Mouse (Mus musculus): ENCODE results near the gene Tmem81. TPM values are rescaled to one million over a fixed set of nuclear protein-coding genes. Genes with fewer than 3 reads are reported as not detected.

Tmem81 gene
- total and polyA plus RNA-seq, 3 experiments: 0.95 to 16.4 (median 9.9) TPM

GRCm38 (mm10) chr1:132511521-132511920 is 5.5 kb downstream of the Tmem81 start:
- H3K36me3 ChIP-seq (replicated peaks): peaks cover 33% of the 10 kb centered on the region
- TF ChIP-seq TAL1 (conservative IDR thresholded peaks at IDR 0.05; ENCODE audit: low read depth, low read length) (no peak), GATA2 (IDR thresholded peaks at IDR 0.05; ENCODE audit: borderline replicate concordance, low read depth, low read length) (no peak), GATA1 (IDR thresholded peaks at IDR 0.05; ENCODE audit: borderline replicate concordance, low read length) (no peak), CTCF (IDR thresholded peaks at IDR 0.05; ENCODE audit: low read depth, low read length) (no peak), POLR2AphosphoS5 (IDR thresholded peaks at IDR 0.05; ENCODE audit: insufficient replicate concordance, low read depth, low read length) (no peak)
- ATAC-seq (ENCODE audit: extremely low read depth, insufficient number of reproducible peaks, low FRiP score, poor library complexity, severe bottlenecking): no peak; the same call in 1 of the 2 replicates
- no peaks in the 10 kb centered on the region for H3K9me3 ChIP-seq (replicated peaks)
- H3K4me1 ChIP-seq (ENCODE audit: insufficient read depth, low read depth, low read length): no peaks in the 10 kb centered on the region
- H3K27me3 ChIP-seq (ENCODE audit: insufficient read depth, low read length): peaks cover 47% of the 10 kb centered on the region
- DNase-seq (ENCODE audit: low spot score): no peak
- no peak overlapping the region for H3K4me3 ChIP-seq (ENCODE audit: low read depth, low read length)

- TF ChIP-seq POLR2AphosphoS5 (IDR thresholded peaks at IDR 0.05; ENCODE audit: insufficient replicate concordance, low read depth, low read length): no peak
- no peak for TF ChIP-seq TAL1 (conservative IDR thresholded peaks at IDR 0.05; ENCODE audit: low read depth, low read length)
- TF ChIP-seq GATA1 (IDR thresholded peaks at IDR 0.05; ENCODE audit: borderline replicate concordance, low read length): no peak
- no peak for TF ChIP-seq CTCF (IDR thresholded peaks at IDR 0.05; ENCODE audit: low read depth, low read length)
- TF ChIP-seq GATA2 (IDR thresholded peaks at IDR 0.05; ENCODE audit: borderline replicate concordance, low read depth, low read length): no peak
- ATAC-seq (ENCODE audit: extremely low read depth, insufficient number of reproducible peaks, low FRiP score, poor library complexity, severe bottlenecking): no peak
- Histone ChIP-seq H3K4me3 (ENCODE audit: low read depth, low read length) (no peak overlapping the region), H3K4me1 (ENCODE audit: insufficient read depth, low read depth, low read length) (no peaks in the 10 kb centered on the region), H3K36me3 (replicated peaks) (peaks cover 27% of the 10 kb centered on the region), H3K27me3 (ENCODE audit: insufficient read depth, low read length) (peaks cover 53% of the 10 kb centered on the region), H3K9me3 (replicated peaks) (no peaks in the 10 kb centered on the region)
- DNase-seq (ENCODE audit: low spot score): no peak
Measured at GRCm38 (mm10) chr1:132512106-132512505, 6.1 kb downstream of the Tmem81 start.

GRCm38 (mm10) chr1:132515339-132515738 is 9.3 kb downstream of the Tmem81 start:
- ATAC-seq (ENCODE audit: extremely low read depth, insufficient number of reproducible peaks, low FRiP score, poor library complexity, severe bottlenecking) (no peak), DNase-seq (ENCODE audit: low spot score) (no peak)
- TF ChIP-seq CTCF (IDR thresholded peaks at IDR 0.05; ENCODE audit: low read depth, low read length) (no peak), GATA1 (IDR thresholded peaks at IDR 0.05; ENCODE audit: borderline replicate concordance, low read length) (no peak), TAL1 (conservative IDR thresholded peaks at IDR 0.05; ENCODE audit: low read depth, low read length) (no peak), GATA2 (IDR thresholded peaks at IDR 0.05; ENCODE audit: borderline replicate concordance, low read depth, low read length) (no peak), POLR2AphosphoS5 (IDR thresholded peaks at IDR 0.05; ENCODE audit: insufficient replicate concordance, low read depth, low read length) (no peak)
- no peaks in the 10 kb centered on the region for H3K36me3 ChIP-seq (replicated peaks)
- H3K27me3 ChIP-seq (ENCODE audit: insufficient read depth, low read length): peaks cover 77% of the 10 kb centered on the region
- no peaks in the 10 kb centered on the region for H3K9me3 ChIP-seq (replicated peaks)
- H3K4me1 ChIP-seq (ENCODE audit: insufficient read depth, low read depth, low read length): peaks cover 4% of the 10 kb centered on the region; the same call in 1 of the 2 replicates
- H3K4me3 ChIP-seq (ENCODE audit: low read depth, low read length): no peak overlapping the region

- ATAC-seq (ENCODE audit: extremely low read depth, insufficient number of reproducible peaks, low FRiP score, poor library complexity, severe bottlenecking): no peak
- peaks cover 81% of the 10 kb centered on the region for H3K27me3 ChIP-seq (ENCODE audit: insufficient read depth, low read length)
Measured at GRCm38 (mm10) chr1:132516776-132517175, 10.7 kb downstream of the Tmem81 start.

GRCm38 (mm10) chr1:132518621-132519020 is 12.6 kb downstream of the Tmem81 start:
- ATAC-seq (ENCODE audit: extremely low read depth, insufficient number of reproducible peaks, low FRiP score, poor library complexity, severe bottlenecking): no peak
- no peak for TF ChIP-seq POLR2AphosphoS5 (IDR thresholded peaks at IDR 0.05; ENCODE audit: insufficient replicate concordance, low read depth, low read length)
- no peak for TF ChIP-seq GATA1 (IDR thresholded peaks at IDR 0.05; ENCODE audit: borderline replicate concordance, low read length)
- TF ChIP-seq CTCF (IDR thresholded peaks at IDR 0.05; ENCODE audit: low read depth, low read length): no peak
- TF ChIP-seq GATA2 (IDR thresholded peaks at IDR 0.05; ENCODE audit: borderline replicate concordance, low read depth, low read length): no peak
- TF ChIP-seq TAL1 (conservative IDR thresholded peaks at IDR 0.05; ENCODE audit: low read depth, low read length): no peak
- no peak for DNase-seq (ENCODE audit: low spot score)
- Histone ChIP-seq H3K27me3 (ENCODE audit: insufficient read depth, low read length) (peaks cover 82% of the 10 kb centered on the region), H3K36me3 (replicated peaks) (no peaks in the 10 kb centered on the region), H3K4me3 (ENCODE audit: low read depth, low read length) (no peak overlapping the region), H3K9me3 (replicated peaks) (no peaks in the 10 kb centered on the region), H3K4me1 (ENCODE audit: insufficient read depth, low read depth, low read length) (peaks cover 8% of the 10 kb centered on the region; the same call in 1 of the 2 replicates)

More at GRCm38 (mm10) chr1:132516776-132517175, 10.7 kb downstream of the Tmem81 start:
- H3K4me1 ChIP-seq (ENCODE audit: insufficient read depth, low read depth, low read length): peaks cover 8% of the 10 kb centered on the region; the same call in 1 of the 2 replicates
- TF ChIP-seq POLR2AphosphoS5 (IDR thresholded peaks at IDR 0.05; ENCODE audit: insufficient replicate concordance, low read depth, low read length) (no peak), GATA2 (IDR thresholded peaks at IDR 0.05; ENCODE audit: borderline replicate concordance, low read depth, low read length) (no peak), TAL1 (conservative IDR thresholded peaks at IDR 0.05; ENCODE audit: low read depth, low read length) (no peak), CTCF (IDR thresholded peaks at IDR 0.05; ENCODE audit: low read depth, low read length) (no peak), GATA1 (IDR thresholded peaks at IDR 0.05; ENCODE audit: borderline replicate concordance, low read length) (no peak)
- DNase-seq (ENCODE audit: low spot score): no peak
- no peaks in the 10 kb centered on the region for H3K36me3 ChIP-seq (replicated peaks)
- no peak overlapping the region for H3K4me3 ChIP-seq (ENCODE audit: low read depth, low read length)
- H3K9me3 ChIP-seq (replicated peaks): no peaks in the 10 kb centered on the region

GRCm38 (mm10) chr1:132519734-132520133 is 13.7 kb downstream of the Tmem81 start:
- ATAC-seq (ENCODE audit: extremely low read depth, insufficient number of reproducible peaks, low FRiP score, poor library complexity, severe bottlenecking) (no peak), DNase-seq (ENCODE audit: low spot score) (no peak)
- no peak overlapping the region for H3K4me3 ChIP-seq (ENCODE audit: low read depth, low read length)
- H3K9me3 ChIP-seq (replicated peaks): no peaks in the 10 kb centered on the region
- TF ChIP-seq GATA1 (IDR thresholded peaks at IDR 0.05; ENCODE audit: borderline replicate concordance, low read length) (no peak), TAL1 (conservative IDR thresholded peaks at IDR 0.05; ENCODE audit: low read depth, low read length) (no peak), POLR2AphosphoS5 (IDR thresholded peaks at IDR 0.05; ENCODE audit: insufficient replicate concordance, low read depth, low read length) (no peak), GATA2 (IDR thresholded peaks at IDR 0.05; ENCODE audit: borderline replicate concordance, low read depth, low read length) (no peak), CTCF (IDR thresholded peaks at IDR 0.05; ENCODE audit: low read depth, low read length) (no peak)
- H3K36me3 ChIP-seq (replicated peaks): no peaks in the 10 kb centered on the region
- peaks cover 8% of the 10 kb centered on the region; the same call in 1 of the 2 replicates for H3K4me1 ChIP-seq (ENCODE audit: insufficient read depth, low read depth, low read length)
- peaks cover 72% of the 10 kb centered on the region for H3K27me3 ChIP-seq (ENCODE audit: insufficient read depth, low read length)
